Mouse (Mus musculus) T-cell, adult 2 months (primary cell): ENCODE data around the gene Spint5.
A peak's percentile ranks its signal among the peaks of the same experiment; 100 is the strongest.

Experiments used
- DNase-seq: peaks from one replicate; pipeline ENCODE4 v3.0.0; 2022; ENCODE audit warnings: low spot score

The Spint5 gene

DNA sequence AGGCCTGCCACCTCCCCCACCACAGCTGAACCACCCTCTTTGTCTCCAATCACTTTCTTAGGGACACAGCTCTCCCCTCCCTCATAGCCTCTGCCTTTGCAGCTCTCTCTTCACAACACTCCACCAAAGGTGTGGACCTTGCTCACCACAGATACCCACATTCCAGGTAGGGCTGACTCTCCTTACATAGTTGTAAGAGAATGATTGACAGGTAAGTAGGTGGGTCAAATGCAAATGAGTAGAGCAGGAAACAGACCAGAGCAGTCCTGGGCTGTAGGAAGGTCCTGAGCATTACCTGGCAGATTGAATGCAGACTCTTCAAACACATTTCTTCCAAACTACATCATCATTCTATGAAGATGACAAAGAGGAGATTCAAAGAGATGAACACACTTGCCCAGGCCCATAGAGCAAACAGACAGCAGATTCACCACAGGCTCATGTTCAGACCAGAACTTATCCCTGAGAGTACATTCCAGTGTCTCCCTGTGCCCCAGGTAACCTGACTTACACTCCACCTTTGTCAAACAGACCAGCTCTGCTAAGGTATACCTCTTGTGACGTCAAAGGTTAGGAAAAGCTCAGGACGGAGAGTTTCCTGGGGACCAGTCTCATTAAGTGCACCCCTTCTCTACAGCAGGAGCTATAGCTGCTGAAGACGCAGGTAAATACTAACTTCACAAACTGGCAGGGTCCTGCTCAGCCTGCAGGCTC is 22.4 kb downstream of the Spint5 start:
- no peak for DNase-seq

DNA sequence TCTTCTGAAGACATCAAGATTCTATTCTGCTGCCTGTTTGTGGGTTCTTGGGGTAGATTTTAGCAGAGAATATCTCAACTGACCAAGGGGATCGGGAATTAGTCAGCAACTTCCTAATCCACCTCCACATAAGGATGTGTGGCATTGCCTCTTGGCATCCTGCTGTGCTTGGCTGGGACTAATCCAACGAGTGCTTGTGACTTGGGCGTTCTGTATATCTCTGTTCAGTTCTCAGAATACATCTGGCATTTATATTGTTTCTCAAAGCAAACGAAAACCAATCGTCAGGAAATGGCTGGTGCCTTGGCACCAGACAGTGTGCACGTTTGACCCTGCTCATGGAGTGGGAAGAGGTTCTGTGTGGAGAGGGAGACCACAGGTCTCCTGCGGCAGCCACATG is 24.8 kb downstream of the Spint5 start:
- no peak for DNase-seq

DNA sequence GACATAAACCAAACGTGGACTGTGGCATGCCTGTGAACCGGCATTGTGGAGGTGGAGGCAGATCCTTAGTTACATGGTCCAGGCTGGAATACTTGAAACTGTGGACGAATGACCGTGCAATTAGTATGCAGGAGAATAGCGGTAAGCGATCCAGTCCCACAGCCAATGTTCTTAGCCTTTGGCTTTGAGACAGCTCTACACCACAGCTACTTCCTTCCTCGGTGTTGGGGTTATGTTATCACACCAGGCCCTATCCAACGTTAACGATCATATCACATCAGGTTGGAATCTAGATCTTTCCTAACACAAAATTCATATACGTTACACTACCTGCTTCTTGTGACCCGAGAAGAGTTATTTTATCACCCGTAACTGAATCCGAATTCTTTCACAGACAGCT is 29.9 kb downstream of the Spint5 start:
- no peak for DNase-seq

DNA sequence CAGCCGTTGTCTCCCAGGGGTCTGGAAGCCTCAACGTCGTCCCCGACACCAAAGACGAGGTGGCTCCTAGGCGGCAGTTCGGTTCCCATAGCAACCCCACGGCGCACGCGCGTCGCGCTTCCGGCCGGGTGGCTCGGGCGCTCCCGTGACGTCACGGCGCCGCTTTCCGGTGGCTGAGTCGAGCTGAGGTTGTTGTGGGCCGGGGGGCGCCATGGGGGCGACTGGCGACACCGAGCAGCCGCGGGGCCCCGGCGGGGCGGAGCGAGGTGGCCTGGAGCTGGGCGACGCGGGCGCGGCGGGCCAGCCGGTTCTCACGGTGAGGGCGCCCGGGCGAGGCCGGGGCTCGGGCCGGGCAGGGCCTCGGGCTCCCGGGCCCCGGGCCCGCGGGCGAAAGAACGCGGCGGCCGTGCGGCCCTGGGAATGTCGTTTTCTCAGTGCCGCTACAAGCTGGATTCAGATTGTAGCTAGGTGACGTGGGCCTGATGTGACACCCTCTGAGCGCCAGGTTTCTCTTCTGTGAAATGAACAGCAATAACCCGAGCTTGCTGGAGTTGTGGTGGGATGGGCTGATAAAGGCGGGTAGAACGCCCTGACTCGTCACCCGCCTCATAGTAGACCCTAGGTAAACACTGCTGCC is 30.9 kb downstream of the Spint5 start, which contains the start of the genes Wfdc3 and Dnttip1:
Wfdc3 (minus strand) TSS at position 89 of the 637 bp plus-strand sequence.
Dnttip1 (plus strand) TSS at position 141 of the 637 bp plus-strand sequence.
- DNase-seq, result peak; percentile 95

DNA sequence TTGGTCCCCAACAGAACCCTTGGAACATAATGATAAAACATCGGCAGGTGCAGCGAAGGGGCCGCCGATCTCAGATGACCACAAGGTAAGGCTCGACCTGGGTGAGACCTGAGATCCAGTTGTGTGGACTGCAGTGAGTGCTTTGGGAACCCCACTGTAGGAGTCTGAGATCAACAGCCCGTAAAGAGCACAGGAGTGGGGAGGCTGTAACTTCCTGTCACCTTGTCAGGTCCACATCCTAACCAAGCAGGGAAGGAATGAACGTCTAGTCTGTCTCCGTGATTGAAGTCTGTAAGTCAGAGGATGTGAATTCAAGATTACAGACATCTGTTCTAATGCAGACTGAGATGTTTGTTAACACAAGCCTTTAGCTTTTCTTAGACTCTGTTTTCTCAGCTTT is 31.6 kb downstream of the Spint5 start:
- peak; percentile 51 for DNase-seq

DNA sequence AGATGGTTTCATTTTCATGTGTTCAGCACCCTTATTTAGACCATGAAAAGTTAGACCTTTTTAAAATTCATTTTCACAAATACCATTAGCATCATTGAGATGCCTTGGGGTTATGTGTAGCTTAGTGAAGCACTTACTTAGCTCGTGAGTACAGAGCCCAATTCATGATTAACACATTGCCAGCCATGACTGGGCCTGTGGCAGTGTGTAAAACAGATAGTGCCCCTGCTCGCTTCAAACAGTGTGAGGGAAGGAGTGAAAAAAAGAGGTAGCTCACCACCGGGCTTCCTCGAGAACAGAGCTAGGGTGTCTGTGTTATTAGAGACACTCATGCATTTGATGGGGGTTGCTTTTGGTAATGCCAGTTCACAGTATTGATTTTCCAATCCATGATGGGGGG is 33.1 kb downstream of the Spint5 start:
- no peak for DNase-seq

DNA sequence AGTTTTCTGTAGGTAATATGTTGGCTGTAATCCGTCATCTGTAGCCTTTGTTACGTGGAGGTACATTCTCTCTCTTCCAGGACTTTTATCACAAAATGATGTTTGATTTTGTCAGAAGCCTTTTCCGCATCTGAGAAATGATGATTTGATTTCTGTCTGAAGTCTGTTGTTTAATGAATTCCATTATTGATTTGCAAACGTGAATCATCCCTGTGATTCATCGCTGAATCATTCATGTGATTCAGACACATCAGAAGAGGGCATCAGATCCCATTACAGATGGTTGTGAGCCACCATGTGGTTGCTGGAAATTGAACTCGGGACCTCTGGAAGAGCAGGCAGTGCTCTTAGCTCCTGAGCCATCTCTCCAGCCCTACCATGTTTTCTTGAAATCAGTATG is 33.9 kb downstream of the Spint5 start:
- no peak for DNase-seq

DNA sequence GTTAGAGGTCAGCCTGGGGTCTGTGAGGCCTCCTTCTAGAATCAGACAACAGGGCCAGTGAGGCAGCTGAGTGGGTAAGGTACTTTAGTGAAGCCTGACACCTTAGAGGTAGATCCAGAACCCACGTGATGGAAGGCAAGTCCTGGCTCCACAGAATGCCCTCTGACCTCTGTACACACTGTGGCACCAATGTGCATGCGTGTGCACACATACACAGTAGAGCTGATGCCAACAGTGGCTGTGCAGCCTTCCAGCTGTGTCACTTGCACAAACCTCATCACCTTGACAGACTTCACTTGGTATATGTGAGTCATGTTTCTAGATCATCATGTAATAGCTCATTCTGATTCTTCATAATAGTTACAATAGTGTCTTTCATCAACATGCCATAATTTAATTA is 37.3 kb downstream of the Spint5 start:
- DNase-seq, result no peak

DNA sequence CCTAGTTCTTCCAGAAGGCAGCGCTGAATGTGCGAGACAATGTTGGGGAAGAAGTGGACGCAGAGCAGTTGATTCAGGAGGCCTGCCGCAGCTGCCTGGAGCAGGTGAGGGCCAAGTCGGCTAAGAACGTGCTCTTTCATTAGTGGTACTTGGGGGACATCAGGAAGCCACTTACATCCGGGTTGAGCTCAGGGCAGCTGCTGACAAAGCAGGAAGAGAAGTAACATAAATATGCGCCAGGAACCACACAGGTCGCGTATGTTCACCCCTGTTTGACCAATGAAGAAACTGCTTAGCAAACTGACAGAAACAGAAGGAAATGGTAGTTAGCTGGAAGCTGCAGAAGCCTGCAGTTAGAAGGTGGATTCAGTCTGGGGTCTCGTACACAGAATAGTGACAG is 39.0 kb downstream of the Spint5 start:
- no peak for DNase-seq

DNA sequence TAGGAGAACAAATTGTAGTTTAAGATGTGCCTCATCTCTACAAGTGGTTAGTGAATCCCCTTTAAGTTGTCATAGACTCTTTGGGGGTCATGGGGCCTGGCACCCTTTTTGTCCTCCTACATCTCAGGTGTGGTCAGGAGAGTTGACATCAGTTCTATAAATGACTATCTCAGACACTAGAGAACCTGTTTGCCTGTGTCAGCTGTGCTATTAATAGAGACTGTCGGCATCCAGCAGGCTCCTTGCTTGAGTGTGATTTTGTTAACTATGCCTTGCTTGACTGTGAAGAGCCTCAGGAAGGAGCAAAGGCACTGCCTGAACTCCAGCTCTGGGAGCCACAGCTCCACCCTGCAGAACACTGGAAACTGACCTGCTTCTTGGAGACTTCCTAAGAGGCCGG is 39.7 kb downstream of the Spint5 start:
- no peak for DNase-seq

DNA sequence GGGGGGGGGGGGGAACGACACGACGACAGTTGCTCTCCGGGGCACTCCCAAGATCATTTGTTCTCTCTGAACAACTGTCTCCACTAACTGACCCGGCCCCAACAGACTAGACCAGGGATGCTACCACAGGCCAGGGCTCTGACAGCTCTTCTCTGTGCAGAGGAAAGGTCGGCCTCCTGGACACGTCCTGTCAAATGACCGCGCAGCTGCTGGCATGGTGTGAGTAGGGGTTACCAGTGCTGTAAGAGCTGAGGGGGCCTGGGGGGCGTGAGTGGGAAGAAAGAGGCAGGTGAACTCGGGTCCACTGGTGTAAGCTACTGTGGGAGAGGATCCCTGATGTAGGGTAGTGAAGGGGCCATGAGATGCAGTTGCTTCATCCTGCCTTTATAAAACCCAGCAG is 42.7 kb downstream of the Spint5 start:
- no peak for DNase-seq

DNA sequence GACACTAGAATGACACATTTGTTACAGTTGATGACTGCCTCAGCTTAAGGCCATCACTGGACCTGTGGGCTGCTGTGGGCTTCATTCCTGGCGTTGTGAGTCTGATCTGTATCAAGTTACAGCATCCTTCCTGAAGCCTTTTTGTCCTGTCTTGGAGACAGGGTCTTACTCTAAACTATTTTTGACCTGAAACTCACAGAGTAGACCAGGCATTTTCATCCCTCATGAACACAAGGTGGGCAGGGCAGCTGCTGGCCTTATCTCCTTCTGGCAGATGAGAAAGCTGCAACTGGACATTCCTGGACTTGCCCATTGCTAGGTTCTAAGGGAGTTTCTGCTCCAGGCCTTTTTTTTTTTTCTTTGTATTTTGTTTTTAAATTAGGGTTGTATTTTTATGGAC is 43.6 kb downstream of the Spint5 start:
- no peak for DNase-seq

DNA sequence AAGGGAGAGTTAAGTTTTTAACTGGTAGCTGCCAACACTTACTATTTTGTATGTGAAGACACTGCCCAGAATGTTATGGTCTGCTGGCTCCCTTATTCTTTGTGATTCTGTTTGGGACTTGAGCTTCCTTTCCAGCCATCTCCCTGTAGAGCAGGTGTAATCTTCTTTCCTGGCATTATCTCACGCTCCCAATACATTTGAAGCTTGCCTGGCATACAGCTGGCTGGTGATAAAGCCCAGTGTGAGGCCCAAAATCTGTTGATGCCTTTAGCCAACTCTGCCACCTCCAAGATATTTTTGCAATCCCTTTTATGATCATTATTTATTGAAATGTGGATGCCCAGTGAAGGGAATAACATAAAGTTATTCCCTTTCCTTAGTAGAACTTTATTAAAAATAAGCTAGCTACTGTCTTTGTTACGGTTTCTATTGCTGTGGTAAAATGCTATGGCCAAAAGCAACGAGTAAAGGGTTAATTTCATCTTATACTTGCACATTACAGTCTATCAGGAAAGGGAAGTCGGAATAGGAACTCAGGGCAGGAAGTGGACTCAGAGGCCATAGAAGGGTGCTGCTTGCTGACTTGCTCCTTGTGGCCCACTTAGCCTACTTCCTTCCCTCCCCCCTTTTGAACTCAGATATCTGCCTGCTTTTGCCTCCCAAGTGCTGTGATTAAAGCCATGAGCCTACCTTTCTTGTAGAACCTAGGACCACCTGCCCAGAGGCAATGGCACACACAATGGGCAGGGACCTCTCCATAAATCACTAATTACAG is 45.1 kb downstream of the Spint5 start:
- no peak for DNase-seq

DNA sequence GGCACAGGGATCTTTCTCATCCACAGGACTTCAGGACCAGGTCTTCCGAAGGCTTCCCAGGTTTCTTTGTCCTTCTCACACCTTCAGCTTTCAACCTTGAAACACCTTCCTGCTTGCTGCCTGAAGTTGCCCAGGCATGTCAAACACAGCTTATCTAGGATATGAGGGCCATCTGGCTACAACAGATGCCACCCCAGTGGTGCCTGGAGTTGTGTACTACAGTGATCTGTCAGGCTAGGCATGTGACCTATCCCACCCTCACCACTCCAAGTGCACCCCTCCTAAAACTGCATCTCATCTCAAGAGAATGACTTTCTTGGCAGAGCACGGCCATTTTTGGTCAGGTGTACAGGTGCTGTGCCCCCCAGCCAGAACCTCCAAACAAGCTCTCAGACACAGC is 46.4 kb downstream of the Spint5 start:
- DNase-seq, result no peak

DNA sequence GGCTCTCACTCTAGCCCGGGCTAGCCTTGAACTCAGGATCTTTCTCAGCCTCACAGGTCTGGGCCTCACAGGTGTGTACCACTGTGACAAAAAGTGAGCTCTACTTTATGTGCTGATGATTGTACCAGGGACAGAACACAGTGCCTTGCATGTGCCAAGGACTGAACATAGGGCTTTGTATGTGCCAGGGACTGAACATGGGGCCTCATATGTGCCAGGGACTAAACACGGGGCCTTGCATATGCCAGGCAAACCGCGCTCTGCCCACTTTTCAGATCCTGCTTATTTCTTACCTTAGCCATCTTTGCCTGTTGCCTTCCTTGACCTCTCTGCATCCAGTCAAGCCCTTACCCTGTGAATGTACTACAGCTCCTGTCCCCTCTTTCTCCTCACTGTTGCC is 46.9 kb downstream of the Spint5 start:
- no peak for DNase-seq

DNA sequence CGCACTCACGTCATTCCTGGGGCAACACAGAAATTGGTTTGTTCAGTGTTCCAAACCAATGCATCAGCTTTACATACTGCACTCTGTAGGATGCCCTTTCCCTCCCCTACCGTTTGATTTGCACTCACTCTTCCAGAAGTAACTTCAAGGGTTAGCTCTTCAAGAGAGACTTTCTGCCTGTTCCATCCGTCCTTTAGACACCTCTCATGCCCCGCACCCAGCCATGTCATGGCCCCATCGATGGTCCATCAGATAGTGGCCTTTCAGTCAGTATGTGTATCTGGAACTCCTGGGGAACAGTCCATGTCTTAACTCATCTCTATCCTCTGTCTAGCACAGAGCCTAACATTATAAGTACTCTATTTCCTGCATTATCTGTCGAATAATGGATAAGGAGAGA is 47.5 kb downstream of the Spint5 start:
- DNase-seq, result no peak

DNA sequence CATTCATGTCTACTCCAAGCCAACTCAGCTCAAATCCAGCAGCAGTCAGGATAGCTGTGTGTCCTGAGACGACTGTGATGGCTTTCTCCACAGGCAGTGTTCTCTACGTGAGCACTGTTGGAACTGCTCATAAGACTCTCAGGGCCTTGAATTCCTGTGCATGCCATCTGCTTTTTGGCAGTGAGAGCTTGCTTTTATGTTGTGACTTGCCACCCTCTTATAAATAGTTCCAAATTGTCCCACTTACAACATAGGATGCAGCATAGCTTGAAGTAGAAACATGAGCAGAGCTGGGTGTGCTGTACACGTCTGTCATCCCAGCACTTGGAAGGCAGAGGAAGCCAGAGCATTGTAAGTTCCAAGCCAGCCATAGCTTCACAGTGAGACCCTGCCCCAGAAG is 50.7 kb downstream of the Spint5 start:
- no peak for DNase-seq
